Mouse (Mus musculus): ENCODE measurements around the gene Galnt12.
"Not testable (repeated sequence)": the region's sequence is repeated elsewhere in the genome, so short reads cannot be mapped to it uniquely, and the experiment has no call there.

The Galnt12 gene

DNA sequence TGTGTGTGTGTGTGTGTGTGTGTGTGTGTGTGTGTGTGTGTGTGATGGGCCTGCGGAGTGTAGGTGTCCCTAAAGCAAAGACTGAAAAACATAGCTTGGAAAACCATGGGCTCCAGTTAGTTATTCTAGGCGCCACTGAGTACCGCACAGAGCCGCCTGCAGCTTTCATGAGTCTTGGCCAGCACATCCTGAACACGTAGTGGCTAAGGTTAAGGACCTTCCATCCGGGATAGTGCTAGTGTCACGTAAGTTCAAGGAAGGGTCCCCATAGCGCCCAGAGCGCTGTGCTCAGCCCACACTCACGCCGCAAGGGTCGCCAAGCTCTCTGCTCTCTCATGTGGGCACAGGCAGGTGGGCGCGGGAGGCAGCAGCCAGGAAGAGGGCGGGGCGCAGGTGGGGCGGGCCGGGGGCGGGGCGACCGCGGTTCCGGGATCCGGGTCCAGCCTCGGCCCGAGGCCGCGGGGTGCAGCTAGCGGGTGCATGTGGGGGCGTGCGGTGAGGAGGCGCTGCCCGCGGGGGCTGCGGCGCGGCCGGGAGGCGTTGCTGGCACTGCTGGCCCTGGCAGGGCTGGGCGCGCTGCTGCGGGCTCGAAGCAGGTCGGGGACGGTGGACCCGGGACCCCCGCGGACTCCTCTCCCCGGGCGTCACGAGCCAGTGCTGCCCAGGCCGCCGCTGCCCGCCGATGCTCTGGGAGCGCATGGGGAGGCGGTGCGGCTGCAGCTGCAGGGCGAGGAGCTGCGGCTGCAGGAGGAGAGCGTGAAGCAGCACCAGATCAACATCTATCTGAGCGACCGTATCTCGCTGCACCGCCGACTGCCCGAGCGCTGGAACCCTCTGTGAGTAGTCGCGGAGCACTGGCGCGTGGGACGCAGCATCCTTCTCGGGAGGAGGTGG is at the start of gene Galnt12:
Gene Galnt12, plus strand, starts transcription at position 417 of the 894 bp plus-strand sequence.
- no peak for DNase-seq (ENCODE audit: low spot score in 2 of 2)

- DNase-seq (ENCODE audit: low spot score in 2 of 2): no peak
These were observed 47.8 kb upstream of the Galnt12 start for GRCm38 (mm10) chr4:47043866-47044265.

GRCm38 (mm10) chr4:47046974-47047373 is 44.7 kb upstream of the Galnt12 start:
- peak in 1 of 2 experiments; percentile 7 for DNase-seq (ENCODE audit: low spot score in 2 of 2)

GRCm38 (mm10) chr4:47047765-47048164 is 43.9 kb upstream of the Galnt12 start:
- no peak for DNase-seq (ENCODE audit: low spot score in 2 of 2)

DNA sequence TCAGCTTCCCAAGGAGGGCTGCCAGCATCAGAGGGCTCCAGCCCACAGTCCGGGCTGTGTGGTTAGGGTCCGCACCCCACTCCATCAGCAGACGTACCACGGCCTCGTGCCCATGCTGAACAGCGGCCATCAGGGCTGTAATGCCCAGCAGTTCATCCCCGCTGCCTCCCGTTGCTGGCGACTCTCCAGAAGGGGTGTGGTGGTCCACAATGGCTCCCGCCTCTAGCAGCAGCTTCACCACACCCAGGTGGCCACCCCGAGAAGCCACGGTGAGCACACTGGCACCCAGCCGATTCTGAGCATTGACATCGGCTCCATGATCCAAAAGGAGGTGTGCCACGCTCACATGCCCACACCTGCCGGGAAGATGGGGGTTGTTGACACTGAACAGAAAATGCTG is 42.5 kb upstream of the Galnt12 start:
- DNase-seq (ENCODE audit: low spot score in 2 of 2): no peak

DNA sequence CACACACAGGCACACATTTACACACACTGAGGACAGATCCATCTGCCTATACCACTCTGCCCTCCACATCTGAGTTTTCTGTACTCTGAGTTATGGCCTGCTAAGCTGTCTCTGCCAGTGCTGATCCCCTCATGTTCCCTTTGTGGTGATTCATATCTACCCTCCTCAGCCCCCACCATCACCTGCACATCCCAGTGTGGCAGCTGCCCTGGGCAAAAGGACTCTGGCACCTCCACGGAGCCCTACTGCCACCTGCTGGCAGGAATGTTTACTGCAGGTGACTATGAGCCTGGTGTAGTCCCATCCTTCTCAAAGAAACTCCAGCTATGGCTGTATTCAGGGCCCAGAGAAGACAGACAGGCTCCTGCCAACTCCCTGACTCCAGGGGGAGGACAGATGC is 41.5 kb upstream of the Galnt12 start:
- DNase-seq (ENCODE audit: low spot score in 2 of 2): peak; percentile 76 to 89

DNA sequence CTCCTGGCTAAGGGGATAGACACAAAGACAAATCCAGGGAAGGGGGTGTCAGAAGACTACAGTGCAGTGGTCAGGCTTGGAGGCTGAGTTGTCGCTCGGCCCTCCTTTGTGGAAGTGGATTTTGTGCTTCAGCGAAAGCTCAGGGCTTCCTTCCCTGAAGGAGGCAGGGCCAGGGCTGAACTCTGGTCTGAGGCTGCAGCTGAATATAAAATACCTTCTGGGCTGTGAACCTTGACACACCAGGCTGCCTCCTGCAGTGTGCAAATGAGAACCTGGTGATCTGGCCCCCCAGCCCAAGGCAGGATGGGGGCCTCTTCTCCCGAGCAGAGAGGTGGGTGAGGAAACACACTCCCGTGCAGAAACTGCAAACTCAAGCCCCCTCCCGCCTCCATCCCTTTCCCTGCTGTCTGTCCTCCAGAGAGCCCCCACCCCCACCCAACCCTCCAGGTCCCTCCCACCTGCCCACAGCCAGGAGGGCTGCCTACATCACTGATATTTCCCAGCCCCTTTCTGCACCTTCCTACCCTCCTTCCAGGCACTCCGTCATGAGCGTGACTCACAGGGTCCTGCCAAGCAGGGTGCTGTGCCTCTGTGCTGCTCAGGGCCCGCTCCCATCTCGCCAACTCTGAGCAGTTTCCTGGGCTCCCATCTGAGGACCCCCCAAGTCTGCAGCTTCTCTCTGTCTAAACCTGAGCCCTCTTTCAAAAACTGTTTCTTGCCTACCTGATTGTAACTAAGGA is 40.9 kb upstream of the Galnt12 start:
- DNase-seq (ENCODE audit: low spot score in 2 of 2): no peak

GRCm38 (mm10) chr4:47051905-47052304 is 39.8 kb upstream of the Galnt12 start:
- DNase-seq (ENCODE audit: low spot score in 2 of 2): no peak

DNA sequence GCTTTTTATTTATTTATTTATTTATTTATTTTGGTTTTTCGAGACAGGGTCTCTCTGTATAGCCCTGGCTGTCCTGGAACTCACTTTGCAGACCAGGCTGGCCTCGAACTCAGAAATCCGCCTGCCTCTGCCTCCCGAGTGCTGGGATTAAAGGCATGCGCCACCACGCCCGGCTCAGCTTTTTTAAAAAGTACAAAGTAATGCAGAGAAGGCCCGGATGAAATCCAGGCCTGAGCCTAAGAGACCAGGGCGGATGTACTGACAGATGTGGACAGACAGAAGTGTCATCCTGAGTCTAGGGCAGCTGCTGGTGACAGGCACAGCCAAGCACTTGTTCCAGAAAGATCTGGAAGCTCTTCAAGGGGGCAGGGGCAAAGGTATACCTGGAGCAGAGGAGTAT is 36.5 kb upstream of the Galnt12 start:
- not testable (repeated sequence) for DNase-seq (ENCODE audit: low spot score in 2 of 2)

DNA sequence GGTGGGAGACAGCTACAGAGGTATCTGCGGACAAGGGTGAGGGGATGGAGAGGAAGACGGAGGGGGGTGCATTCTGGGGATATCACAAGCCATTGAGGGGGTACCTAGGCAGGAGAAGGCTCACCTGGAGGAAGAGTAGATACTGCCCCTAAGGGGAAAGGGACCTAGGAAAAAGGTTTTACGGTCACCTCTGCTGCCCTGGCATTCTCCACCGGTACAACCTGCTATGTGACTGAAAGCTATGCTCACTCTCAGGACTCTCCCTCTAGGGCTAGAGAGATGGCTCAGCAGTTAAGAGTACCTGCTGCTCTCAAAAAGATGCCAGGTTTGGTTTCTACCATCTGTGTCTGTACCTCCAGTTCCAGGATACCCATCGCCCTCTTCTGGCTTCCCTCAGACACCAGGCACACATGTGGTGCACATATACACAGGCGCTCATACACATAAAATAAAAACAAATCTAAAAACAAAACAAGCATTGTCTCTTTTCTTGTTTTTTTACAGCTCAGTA is 36.1 kb upstream of the Galnt12 start:
- DNase-seq (ENCODE audit: low spot score in 2 of 2): no peak

- peak in 1 of 2 experiments; percentile 71 for DNase-seq (ENCODE audit: low spot score in 2 of 2)
These were observed 34.8 kb upstream of the Galnt12 start, which contains the start of gene Anks6 for GRCm38 (mm10) chr4:47056791-47057509. Gene Anks6 (minus strand): TSS chr4:47057427.

GRCm38 (mm10) chr4:47057510-47058325 is 34.0 kb upstream of the Galnt12 start:
- no peak for DNase-seq (ENCODE audit: low spot score in 2 of 2)

DNA sequence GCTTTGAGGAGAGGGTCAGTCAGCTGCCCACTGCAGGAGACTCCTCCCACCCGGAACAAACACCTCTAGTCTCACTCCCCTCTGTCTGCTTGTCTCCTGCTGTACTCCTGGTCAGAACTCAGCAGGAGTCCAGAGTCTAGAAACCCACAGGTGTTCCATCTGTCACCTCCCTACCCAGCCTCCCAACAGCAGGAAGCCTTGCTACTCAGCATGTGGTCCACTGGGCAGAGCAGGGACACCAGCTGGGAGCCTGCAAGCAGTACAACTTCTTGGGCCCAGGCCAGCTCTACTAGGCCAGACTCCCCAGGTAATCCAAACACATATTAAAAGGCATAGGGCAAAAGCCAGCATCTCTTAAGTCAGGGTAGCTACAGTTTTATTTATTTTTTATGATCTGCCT is 30.8 kb upstream of the Galnt12 start:
- no peak for DNase-seq (ENCODE audit: low spot score in 2 of 2)

DNA sequence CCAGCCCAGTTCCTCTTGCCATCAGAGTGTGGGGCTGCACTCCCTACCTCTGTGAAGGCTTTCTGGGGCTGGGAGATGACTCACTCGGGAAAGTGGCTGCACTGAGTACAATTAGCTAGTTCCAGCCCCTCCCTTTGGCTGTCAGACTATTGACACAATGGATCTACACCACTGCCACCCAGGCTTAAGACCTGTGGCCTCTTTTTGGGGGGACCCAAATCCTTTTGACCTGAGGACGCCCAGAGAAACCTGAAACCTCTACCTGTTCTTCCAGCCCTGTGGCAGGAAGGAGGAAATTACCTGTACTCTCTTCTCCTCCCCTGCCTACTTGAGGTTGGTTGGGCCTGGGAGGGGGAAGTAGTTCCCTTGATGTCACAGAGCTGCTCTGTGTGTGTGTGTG is 16.7 kb upstream of the Galnt12 start:
- DNase-seq (ENCODE audit: low spot score in 2 of 2): no peak

GRCm38 (mm10) chr4:47079997-47080646 is 11.6 kb upstream of the Galnt12 start:
- DNase-seq (ENCODE audit: low spot score in 2 of 2): no peak

- no peak for DNase-seq (ENCODE audit: low spot score in 2 of 2)
These were observed 11.1 kb upstream of the Galnt12 start for GRCm38 (mm10) chr4:47080647-47081010.

DNA sequence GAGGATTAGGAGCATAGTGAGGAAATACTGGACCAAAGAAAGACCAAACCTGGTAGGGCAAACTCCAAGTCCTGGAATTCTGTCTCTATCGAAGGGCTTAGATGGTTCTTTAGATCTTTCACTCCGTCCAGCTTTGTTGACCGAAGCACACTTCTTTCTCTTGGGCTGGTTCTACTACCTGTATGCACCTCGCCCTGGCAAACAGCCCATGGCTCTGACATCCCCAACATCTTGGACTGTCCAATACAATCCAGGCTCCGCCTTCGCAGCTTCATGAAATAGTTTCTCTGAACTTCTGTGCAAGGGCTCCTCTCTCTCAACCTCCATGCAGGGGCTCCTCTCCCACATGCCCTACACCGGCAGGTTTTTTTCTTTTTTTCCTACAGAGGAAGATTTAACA is 7.9 kb upstream of the Galnt12 start:
- no peak for DNase-seq (ENCODE audit: low spot score in 2 of 2)

DNA sequence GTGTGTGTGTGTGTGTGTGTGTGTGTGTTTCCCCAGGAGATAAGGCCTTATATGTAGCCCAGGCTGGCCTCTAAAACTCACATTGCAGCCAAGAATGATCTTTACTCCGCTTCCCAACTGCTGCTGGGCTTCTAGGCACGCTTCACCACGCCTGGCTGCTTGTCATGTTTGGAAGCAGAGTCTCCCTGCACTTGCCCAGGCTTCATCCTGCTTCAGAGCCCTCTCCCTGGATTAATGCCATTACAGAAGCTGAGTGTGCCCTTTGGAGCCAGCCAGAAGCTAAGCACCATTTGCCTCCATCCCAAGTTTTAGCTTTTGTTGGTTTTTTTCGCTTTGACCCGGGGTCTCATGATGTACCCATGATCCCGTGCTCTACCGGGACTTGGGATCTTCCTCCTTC is 3.0 kb upstream of the Galnt12 start:
- no peak for DNase-seq (ENCODE audit: low spot score in 2 of 2)

DNA sequence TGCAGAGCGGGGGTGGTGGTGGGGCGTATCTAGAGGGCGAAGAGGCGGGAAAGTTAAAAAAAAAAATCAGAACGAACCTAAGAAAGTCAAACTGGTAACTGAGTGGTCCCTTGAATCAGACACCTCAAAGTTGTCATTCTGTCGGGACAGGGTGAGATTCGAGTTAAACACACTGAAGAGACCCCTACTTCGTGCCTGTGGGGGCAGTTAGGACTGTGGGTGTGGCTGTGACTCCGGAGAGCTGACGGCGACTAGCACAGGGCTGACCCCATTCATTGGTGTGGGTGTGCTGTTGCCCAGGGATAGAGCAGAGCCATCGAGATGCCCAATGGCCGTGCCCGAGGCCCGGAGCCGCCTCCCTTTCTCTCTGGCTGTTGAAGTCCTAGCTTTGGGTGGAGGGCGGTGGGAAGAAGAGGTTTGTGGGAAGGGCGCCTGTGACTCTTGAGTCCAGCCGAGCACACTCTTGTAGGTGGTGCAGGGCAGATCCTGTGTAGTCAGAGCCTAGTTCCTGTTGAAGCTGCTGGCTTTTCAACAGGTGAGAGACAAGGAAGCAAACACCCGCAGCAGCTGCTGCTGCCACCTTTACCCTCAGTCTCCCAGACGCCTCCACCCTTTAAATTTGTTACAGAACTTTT is 795 bp downstream of the Galnt12 start:
- DNase-seq (ENCODE audit: low spot score in 2 of 2): no peak

DNA sequence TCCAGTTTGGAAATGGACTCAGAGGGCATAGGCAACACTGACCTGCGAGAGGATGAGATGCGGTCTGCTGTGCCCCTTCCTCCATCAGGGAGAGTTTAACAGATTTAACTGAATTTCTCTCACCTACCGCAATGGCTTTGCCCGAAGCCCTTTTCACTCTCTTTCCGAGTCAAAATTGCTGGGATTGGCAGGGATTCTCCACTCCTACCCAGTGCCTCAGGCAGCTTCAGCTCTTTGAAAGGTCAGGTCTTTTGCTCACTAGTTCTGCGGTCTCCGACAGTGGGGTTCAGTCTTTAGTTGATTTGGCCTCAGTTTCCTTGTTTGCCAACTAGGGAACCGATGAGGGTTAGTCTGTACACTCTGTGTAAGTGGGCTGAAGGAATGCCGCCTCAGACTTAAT is 1.5 kb downstream of the Galnt12 start:
- DNase-seq (ENCODE audit: low spot score in 2 of 2): no peak
